Mouse (Mus musculus) forelimb bud, embryonic 11.5 days (tissue): Measurements from ENCODE around the gene Kdm3a.
A peak's percentile ranks its signal among the peaks of the same experiment; 100 is the strongest.

Experiments
- DNase-seq: peaks from one replicate; pipeline ENCODE4 v3.0.0-alpha.2; 2012; ENCODE audit warnings: low read depth, low spot score

Kdm3a gene

GRCm38 (mm10) chr6:71579478-71579877 lies 53.3 kb downstream of the Kdm3a start:
- no peak for DNase-seq

- no peak for DNase-seq
These were observed 57.4 kb downstream of the Kdm3a start for GRCm38 (mm10) chr6:71575359-71575758.

- no peak for DNase-seq
These were observed 63.8 kb downstream of the Kdm3a start for GRCm38 (mm10) chr6:71569025-71569424.

GRCm38 (mm10) chr6:71568616-71569015 lies 64.2 kb downstream of the Kdm3a start:
- no peak for DNase-seq

- DNase-seq = no peak
These were observed 76.0 kb downstream of the Kdm3a start for GRCm38 (mm10) chr6:71556826-71557225.

GRCm38 (mm10) chr6:71555507-71555951 lies 77.3 kb downstream of the Kdm3a start:
- DNase-seq = no peak

GRCm38 (mm10) chr6:71543686-71544499 lies 88.9 kb downstream of the Kdm3a start, which contains the start of gene Chmp3:
Gene Chmp3, plus strand, starts transcription at chr6:71543797.
- DNase-seq = peak; percentile 92
